Mouse (Mus musculus) adrenal gland, adult 10 weeks (tissue): ENCODE data around the gene Psmg1. TPM values are rescaled to one million over a fixed set of nuclear protein-coding genes. Genes with fewer than 3 reads are reported as not detected.

Source experiments
- polyA plus RNA-seq: library from polyadenylated mRNA; stranded (reverse); fragments of 350-450 nt; fragmentation: Illumina TruSeq; extraction: RNeasy Lipid Tissue Mini Kit (QIAGEN cat#74804); gene quantifications from one replicate; pipeline ENCODE4 v1.2.3, GENCODE M21; 2014; ENCODE audit warnings: low read depth, low replicate concordance

Psmg1 gene
- polyA plus RNA-seq, result 31.1 TPM

GRCm38 (mm10) chr16:95990462-95991121 is at the start of gene Psmg1:
Gene Psmg1 (minus strand): TSS chr16:95990960.

Other genes with a start within 250 kb of the Psmg1 start
- 66.6 TPM for gene Brwd1, start 91.6 kb upstream of the Psmg1 start, polyA plus RNA-seq
- gene Hmgn1, start 136.8 kb upstream of the Psmg1 start, polyA plus RNA-seq, result 238 TPM
- 33.6 TPM for gene Wrb, start 154.4 kb upstream of the Psmg1 start, polyA plus RNA-seq
- gene Lca5l, start 201.3 kb upstream of the Psmg1 start, polyA plus RNA-seq, result 1.2 TPM
- gene Sh3bgr, start 209.5 kb upstream of the Psmg1 start, polyA plus RNA-seq, result 74.1 TPM
- 0.17 TPM for gene B3galt5, start 244.8 kb upstream of the Psmg1 start, polyA plus RNA-seq